Mouse (Mus musculus) cerebellum, adult (tissue): ENCODE measurements around the gene Nhlrc4.

Experiments
- ATAC-seq: cut with Nextera tagmentation; 2 replicates; pipeline ENCODE4 v1.9.2; 2017; ENCODE audit warnings: mild to moderate bottlenecking, moderate library complexity, mixed read lengths; ENCODE audit not compliant: insufficient number of reproducible peaks, low FRiP score, low TSS enrichment

Nhlrc4 gene

DNA sequence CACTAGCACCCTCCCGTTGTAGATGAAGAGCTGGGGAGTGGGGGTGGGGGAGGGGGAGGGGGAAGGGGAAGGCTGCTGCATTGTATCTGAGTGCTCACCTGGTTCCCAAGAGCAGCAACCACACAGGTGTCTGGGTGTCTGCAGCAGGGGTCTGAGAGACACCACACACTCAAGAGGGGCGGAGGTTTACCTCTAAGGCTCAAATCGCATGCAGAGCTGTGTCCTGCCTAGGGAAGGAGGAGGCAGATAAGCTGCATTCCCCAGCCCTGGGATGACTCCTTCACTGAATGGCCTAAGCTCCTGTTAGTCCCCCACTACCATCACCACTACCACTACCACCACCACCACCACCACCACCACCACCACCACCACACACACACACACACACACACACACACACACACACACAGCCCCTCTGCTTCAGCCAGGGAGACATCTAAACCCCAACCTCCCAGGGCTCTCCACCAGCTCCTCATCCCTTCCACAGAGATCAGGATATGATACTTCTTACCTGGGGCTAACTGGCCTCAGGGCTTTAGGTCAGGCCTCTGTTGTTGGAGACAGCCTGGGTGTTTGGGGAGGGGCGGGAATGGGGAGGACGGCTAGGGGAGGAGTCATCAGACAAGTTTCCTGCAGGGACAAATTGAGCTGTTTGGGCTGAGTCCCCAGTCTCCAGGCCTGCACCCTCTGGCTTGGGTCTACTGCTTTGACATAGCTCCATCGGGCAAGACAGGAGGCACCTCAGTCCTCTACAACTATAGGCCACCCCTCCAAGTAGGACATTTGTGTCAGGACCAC is at the start of gene Nhlrc4, which contains the start of gene Pigq:
Nhlrc4 (minus strand) TSS at position 596 of the 798 bp plus-strand sequence.
Pigq (minus strand) TSS at position 571 of the 798 bp plus-strand sequence.
- no peak for ATAC-seq

DNA sequence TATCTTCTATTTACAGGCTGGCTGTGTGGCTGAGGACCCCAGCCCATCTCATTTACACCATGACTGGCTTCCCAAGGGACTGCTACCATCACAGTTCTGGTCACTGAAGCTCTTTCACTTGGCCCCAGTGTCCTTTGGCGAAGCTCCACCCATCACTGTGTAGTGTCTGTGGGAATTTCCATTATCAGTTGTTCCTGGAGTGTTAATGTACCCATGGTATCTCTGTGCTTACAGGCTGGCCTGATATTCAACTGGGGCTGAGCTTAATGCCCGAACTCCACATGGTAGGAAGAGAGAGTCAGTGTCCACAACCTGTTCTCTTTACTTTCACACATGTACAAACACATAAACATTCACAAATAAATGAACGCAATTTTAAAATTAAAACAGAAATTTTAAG is 48.7 kb upstream of the Nhlrc4 start:
- ATAC-seq, result no peak

DNA sequence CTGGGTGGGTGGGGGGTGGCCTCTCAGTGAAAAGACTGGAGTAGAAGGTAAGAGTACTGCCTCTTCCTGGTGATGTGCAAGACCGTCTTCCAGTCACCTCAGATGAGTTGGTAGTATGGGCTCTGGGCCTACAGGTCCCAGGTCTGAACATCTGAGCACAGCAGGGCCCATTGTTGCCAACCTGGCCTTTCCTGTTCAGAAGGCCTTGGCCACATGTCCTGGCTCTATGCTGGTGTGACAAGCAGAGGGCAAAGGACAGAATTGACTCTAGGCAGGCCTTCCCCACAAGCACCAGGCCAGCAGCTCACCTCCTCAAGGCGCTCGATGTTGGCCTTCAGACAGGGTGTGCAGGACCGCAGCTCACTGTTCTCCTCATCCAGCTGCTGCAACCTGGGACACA is 47.5 kb upstream of the Nhlrc4 start:
- no peak for ATAC-seq

DNA sequence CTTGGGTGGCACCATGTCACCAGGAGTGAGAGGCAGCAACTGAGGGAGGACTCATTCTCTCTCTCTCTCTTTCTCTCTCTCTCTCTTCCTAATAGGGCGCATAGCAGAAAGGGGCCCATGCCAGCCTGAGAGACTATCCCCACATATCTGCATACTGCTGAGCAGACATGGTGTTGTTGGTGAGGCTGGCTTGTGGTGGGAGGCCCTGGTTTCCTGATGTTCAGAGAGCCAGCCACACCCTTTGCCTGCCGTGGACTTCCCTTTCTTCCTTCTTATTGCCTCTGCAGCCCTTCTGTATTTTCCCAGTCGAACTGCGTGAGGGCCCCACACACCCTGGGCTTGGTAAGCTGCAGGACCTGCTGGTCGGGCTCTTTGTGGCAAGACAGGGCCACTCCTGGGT is 45.6 kb upstream of the Nhlrc4 start:
- ATAC-seq, result no peak

DNA sequence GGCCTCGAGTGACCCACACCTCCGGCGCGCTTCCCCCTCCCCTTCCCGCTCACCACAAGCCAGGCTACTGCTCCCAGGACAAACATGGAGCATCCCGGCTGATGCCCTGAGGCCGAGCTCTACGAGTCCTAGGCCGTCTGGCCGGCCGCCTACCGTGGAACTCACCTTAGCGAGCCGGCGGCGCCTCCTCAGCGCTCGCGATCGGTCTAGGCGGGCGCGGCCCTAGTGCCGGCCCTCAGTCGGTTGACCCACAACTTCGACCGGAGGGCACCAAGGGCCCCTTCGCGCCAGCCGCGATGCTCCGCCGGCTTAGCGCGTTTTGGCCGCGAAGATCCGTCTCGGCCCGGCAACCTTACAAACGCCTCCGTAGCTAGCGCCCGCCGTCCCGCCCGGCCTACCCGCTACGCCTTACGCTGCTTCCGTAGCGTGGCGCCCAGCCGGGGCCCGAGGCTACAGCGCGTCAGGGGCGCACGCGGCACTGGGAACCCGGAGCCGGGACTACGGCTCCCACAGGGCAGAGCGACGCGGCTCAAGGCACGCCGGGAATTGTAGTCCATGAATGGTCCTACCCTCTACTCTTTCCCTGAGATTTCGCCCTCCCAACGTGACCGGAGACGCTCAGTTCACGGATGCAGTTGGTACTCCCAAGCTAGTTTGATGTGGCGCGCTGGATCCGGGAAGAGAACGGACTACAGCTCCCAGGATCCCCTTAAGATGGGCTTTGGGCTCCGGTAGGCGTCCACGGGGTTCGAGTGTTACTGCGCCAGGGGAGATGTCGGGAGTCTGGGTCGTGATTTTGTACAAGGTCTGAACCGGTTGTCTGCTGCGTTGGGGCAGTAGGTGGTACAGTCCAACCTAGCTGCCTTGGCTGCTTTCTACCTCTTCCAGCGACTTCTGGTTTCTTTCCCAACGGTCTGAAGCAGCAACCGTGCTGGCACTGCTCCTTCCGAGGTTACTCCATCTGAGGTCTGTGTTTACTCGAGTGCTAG is 40.8 kb upstream of the Nhlrc4 start, which contains the start of gene Capn15:
Capn15 (minus strand) TSS at position 491 of the 989 bp plus-strand sequence.
- peak; percentile 94 for ATAC-seq

DNA sequence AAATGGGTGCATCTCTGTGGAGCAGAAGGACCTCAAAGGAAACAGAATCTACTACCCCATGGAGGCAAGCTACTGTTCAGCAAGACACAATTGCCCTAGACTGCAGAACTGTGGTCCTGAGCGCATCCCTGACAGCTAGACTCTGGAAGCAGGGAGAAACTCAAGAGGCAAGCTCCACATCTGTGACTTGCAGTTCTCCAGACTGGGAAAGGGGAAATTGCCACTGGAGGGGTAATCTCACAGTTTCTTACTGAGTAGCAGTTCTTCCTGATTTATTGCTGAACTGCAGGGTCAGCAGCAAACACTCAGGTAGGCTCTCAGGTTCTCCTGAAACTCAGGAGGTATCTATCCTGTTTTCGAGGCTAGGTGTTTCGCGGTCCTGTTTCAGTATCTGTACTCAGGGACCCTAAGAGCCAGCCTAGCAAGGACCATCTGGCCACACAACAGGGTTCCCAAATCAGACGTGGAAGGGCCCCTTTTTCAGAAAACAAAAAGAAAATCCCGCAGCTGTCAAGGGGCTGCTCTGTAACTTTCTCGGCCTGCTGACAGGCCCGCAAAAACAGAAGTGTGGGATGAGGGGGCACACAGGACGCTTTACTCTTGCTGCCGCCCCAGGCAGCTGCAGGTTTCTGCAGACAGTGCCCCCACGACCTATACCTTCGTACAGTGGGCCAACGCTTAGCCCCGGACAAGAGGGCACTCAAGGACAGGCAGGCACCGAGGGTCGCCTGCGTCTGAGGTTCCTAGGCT is 40.0 kb upstream of the Nhlrc4 start:
- ATAC-seq, result 0 out of 2 replicates have a peak, but pooled peaks have one; percentile 10

DNA sequence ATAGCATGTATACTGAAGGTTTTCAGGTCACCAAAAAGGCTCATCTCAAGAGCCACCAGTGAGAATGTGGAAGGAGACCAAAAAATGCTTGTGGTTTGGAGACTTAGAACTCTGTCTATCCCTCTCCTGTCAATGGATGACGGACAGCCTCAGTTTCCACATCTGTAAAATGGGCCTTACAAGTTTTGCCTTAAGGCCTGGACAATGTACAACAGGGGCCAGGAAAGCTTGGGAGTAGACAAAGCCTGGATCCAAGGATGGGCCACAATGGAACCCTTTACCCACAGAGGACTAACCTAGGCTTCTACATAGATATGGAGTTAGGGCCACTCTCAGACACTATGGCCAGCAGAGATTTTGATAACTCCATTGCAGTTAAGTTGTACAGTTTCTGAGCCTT is 39.3 kb upstream of the Nhlrc4 start:
- ATAC-seq, result no peak

DNA sequence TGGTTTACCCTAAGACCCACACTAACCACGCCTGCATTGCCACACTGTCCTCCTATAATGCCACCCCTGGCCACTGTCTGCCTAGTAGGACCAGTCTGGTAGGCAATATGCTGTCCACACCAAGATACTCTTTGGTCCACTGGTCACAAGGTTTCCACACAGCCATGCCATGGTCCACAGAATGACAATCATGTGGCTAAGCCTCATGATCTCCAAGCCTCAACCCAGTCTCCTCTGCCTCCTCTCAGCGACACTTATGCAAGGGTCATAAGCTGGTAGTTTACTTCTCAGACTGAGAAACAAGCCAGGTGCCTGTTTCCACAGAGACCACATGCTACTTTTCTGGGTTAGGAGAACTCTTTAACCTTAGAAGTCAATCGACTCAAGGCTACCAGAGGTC is 38.2 kb upstream of the Nhlrc4 start:
- ATAC-seq, result no peak

DNA sequence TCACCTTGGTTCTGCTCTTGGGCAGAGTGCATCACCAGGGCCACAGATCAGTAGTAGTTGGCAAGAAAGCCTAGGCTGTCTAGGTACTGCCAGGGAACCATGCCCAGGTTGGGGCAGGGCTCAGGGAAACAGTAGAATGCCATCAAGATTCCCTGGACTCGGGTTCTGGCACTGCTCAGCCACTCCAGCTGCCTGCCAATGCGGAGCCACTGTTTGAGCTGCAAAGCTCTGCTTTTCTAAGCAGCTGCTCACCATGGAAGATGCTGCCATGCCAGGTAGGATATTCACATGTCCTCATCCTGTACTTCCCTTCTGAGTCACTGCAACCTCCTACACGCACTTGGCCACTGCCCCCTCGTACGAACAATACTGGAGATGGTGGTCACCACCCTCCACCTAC is 36.1 kb upstream of the Nhlrc4 start:
- no peak for ATAC-seq

DNA sequence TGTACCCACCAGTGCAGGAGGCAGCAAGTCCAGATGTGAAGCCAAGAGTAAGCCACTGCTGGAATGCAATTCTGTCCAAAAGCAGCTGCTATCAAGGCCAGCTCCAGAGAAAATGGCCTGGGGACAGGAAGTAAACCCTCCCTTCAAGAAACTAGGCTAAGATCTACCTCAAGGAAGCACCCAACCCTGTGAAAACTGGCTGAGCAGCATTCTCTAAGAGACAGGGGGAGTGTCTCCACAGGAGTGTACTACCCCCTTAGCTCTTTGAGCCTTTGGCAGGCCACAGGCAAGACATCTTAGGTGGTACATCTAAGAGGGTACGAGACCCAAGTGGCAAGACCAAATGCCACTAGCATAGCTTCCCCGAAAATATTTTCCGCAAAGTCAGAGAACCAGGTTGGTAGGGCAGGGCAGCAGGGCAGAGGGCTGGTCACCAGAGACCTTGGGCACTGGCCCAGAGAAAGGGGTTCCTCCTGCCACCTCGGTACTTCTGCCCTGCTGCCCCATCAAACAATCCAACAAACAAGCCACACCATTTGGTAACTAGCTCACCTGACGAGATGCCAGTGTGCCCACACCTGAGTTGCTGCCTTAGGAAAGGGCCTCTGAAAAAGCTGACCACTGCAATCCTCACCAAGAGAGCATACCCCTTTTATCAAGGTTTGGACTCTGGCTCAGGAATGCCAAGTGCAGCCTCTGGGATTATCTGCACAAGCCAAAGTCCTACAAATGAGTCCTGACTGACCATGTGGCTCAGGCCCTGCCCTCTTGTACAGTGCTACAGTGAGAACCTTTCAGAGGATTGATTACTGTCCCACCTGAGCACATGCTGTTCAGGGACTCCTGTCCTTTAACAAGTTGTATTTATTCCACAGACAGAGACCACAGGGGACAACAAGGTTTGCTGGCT is 35.3 kb upstream of the Nhlrc4 start:
- ATAC-seq, result no peak

DNA sequence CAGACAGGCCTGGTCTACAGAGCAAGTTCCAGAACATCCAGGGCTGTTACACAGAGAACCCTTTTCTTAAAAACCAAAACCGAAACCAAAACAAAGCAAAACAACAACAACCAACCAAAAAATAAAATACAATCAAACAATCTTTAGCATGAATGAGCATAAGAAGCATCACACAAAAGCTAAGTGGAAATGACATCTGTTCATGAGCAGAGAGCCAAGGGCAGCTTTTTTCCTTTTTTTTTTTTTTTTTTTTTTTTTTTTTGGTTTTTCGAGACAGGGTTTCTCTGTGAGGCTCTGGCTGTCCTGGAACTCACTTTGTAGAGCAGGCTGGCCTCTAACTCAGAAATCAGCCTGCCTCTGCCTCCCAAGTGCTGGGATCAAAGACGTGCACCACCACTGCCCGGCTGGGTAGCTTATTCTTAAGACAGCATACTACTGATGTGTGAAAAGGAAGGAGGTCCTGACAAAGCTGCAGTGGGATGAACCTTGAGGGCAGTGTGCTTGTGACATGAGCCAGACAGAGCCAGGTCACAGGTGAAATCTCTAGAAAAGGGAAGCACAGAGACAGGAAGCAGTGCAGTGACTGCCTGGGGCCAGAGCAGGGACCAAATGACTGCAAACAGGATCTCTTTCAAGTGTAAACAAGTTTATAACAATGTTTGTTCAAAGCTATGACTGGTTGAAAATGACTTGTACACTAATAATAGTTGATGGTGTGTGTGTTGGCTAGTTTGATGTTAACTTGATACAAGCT is 26.4 kb upstream of the Nhlrc4 start:
- no peak for ATAC-seq

DNA sequence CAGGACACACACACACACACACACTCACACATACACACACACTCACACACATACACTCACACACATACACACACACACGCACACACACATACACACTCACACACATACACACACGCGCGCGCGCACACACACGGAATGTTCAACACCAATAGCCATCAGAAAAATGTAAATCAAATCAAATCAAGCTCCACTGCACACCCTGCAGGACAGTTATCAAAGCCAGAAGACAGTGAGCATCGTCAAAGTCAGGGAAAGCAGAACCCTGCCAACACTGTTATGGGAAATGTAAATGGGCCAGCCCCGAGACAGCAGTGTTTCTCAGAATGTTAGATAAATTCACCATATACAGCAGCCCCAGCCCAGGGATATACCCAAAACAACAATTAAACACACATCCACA is 25.7 kb upstream of the Nhlrc4 start:
- ATAC-seq, result no peak

DNA sequence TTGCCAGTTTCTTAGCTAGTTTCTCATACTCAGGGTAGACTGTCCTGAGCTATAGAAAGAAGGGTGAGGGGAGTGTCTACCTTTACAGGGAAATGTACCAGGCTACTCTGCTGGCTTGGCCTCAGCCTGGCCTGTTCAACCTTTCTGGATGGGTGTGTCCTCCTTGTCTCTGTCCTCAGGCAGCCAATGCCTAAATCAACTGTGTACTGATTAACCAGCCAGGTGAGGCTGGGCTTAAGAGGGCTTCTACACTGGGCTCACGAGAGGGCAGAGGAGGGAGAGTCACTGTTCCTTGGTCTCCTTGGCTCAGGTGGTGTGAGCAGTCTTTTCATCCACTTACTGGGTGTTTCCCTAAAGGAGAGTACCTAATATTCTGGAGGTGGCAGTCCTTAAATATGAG is 23.4 kb upstream of the Nhlrc4 start:
- no peak for ATAC-seq

DNA sequence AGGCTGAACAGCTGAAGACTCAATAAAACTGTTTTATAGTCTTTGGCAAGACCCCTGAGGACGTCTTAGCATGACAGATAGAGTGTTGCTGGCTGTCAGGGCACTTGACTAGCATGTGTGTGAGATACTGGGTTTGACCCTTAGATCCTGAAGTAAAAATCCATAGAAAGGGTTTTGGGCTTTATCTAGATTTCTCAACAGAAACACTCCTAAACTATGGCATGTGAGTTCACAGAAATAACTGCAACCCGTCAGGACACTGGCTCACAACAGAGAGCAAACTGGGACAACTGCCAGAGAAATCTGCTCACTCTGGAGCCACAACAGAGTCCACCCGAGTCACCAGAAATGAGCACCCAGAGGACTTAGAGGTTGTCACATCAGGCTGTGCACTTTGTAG is 22.9 kb upstream of the Nhlrc4 start:
- no peak for ATAC-seq

DNA sequence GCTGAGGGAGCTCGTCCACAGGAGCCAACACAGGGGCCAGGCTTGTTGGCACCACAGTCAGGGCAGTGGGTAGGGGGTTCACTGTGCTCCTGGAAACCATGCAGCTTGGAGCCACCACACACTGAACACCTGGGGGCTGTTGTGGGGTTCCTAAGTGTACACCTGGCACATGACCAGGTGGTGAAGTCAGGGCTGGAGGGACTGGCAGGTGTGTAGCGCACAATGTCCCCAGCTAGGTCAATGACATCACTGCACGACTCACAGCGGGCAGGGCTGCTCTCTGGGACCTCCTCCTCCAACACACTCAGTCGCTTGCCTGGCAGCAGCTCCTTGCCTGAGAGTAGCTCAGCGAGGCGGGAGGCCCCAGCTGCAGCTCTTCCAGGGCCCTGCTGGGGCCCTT is 19.5 kb upstream of the Nhlrc4 start:
- ATAC-seq, result no peak; the same call in 1 of the 2 replicates

DNA sequence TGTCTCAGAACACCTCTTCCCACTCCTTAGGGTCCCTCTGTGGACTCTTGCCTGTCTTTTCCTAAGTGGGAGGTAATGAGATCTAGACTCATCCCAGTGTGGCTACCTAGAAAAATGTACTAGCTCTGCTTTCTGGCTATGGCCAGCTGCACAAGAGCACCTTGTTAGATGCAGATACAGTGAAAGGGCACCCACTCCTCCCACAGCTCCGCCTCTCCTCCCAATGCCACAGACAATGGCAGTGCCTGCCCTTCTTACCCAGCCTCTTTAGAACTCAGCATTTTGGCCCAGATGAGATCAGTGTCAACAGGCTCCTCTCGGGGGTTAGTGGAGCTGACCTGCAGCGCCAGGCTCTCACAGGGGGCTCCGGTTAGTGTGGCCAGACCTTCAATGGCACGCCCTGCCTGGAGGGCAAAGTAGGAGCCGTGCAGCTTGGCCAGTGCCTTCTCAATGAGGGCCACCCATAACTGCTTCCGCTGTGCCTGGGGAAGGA is 17.7 kb upstream of the Nhlrc4 start:
- ATAC-seq, result no peak

DNA sequence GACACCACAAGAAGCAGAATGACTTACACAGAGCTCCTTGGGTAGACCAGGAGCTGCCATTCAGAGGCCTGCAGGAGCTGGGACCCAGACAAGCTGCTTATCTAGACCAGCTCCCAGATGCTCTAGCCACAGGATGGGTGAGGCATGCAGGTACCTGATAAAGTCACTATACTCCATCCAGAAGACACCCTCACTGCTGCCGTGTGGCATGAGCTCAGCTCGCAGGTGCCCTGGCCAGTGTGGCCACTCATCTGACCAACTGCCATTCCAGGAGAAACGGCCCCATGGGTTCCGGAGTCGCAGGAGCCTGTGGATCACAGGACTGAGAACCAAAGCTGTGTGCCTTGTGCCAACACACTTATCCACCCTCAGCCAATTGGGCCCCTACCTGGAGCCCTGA is 16.8 kb upstream of the Nhlrc4 start:
- no peak for ATAC-seq

DNA sequence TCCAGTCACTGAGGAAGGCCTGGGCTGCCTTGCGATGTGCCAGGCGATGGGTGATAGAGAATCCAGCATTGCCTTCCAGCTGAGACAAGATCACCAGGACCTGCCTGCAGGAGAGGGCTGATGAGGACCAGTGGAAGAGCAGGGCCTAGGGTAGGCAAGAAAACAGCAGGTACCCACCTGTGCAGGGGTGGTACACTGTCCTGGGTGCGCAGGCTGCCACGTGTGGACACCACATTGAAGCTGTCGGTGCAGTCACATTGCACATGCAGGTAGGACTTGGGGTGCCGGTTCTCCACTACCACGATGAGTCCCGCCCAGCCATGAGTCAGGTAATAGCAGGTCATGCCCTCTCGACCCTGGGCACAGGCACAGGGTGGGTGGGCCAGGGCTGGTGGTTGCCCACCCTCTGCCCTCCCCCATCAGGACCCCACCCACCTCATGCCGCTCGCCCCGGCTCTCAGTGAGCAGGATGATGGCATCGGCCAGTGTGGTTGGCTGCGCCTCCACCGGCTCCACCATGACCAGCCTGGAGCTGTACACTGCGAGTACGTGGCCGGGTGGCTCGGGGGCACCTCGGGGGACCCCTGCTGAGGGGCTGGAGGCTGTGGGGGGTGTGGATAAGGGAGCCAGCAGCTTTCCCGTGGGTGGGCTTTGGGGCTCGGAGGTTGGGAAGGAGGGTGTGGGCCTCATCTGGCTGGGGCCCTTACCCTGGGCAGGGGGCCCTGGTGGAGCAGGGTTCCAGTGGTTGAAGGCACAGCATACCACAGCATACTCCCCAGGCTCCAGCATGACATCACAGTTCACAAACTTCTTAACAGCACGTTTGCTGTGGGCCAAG is 15.1 kb upstream of the Nhlrc4 start:
- ATAC-seq, result no peak
